Mouse (Mus musculus) neural tube, embryonic 10.5 days (tissue): ENCODE measurements around the gene Sfta2.

Experiments
- DNase-seq: peaks from one replicate; pipeline ENCODE4 v3.0.0-alpha.2; 2017; ENCODE audit warnings: low spot score; ENCODE audit errors: extremely low spot score

The Sfta2 gene

DNA sequence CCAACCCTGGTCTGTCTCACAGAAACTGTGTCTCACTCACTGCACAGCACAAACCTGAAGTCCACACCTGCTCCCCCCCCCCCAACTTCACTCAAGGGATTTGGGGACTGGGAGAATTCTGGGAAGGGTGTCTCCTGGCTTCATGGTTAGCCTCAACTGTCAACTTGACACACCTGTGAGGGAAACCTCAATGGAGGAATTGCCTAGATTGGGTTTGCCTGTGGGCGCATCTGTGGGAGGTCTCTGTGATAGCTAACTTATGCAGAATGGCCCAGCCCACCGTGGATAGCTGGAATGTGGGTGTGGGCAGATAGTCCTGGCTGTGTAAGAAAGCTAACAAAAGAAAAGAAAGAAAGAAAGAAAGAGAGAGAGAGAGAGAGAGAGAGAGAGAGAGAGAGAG, at the start of gene Sfta2:
Gene Sfta2, plus strand, starts transcription at position 301 of the 400 bp plus-strand sequence.
- DNase-seq = no peak

DNA sequence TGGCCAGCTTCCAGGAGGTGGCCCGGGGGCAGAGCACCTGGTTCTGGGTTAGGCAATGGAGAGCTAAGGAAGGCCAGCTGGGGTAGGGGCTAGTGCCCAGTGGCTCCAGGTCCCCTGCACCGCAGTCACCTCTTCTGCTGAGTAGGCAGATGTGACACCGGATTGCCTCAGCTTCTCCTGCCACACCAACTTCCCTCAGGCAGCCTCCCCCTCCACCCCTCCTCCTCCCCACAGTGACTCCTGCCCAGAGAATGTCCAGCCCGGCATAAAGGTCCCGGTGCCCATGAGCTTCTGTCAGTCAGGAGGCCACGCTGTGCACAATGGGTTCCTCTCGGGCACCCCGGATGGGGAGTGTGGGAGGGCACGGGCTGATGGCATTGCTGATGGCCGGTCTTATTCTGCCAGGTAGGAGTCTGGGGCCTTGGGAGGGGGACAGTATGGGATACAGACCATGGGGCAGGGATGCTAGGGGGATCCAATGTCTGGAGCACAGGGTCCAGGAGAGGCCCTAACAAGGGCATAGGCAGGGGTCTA, 49.4 kb upstream of the Sfta2 start, which contains the start of gene Cdsn:
Gene Cdsn, plus strand, starts transcription at position 248 of the 534 bp plus-strand sequence.
- no peak for DNase-seq

DNA sequence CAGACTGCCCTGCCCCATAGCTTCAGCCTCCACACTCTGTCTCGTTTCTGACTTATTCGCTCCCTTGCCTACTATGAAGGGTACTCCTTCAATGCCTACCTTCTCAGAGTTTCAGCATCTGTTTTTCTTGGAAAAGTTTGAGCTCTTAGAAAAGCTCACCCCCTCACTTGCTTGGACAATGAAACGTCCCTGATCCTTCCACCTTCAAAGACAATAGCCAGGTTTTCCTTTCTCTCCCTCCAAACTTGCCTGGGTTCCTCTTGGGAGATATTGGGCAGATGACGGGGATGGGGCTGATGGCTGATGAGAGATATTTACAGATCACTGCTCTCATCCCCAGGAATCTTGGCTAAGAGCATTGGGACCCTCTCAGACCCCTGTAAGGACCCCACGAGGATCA, 47.0 kb upstream of the Sfta2 start:
- DNase-seq = no peak

DNA sequence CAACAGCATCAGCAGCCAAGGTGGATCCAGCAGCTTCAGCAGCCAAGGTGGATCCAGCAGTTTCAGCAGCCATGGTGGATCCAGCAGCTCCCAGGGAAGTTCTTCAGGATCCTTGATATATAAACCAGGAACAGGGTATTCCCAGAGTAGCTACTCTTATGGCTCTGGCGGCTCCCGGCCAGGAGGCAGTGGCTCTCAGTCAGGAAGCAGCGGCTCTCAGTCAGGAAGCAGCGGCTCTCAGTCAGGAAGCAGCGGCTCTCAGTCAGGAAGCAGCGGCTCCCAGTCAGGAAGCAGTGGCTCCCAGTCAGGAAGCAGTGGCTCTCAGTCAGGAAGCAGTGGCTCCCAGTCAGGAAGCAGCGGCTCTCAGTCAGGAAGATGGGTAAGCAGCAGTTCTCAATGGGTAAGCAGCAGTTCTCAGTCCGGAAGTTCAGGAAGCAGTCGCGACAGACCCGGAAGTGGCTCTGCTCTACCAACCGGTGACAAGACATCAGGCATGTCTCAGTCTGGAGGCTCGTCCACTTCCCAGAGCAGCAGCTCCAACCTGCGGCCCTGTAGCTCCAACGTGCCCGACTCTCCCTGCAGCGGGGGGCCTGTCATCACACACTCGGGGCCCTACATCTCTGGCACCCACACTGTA, 46.5 kb upstream of the Sfta2 start:
- no peak for DNase-seq

DNA sequence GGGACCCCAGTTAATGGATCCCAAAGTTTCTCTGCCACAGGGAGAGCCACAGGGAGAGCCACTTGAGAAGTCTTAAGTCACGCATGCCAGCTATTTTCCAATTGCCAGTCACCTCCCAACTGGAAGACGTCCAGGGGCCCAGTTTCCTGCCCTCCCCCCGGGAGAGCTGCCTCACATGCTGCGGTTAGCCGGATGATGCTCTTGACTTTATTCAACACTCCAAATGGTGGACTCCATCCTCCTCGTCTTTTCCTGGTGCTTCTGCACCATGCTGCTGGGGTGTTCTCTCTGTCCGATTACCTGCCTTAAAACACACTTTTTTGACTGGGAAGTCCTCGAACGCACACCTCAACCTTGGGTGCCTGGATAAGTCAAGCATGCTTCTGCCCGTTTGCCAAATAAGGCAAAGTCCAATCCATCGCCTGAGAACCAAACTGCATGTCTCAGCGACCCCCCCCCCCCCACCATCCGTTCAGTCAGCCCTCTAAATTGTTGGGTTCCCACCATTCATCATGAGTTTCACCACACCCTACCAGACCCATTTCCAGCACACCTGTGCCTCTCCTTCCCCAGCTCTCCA, 45.1 kb upstream of the Sfta2 start:
- DNase-seq = no peak

DNA sequence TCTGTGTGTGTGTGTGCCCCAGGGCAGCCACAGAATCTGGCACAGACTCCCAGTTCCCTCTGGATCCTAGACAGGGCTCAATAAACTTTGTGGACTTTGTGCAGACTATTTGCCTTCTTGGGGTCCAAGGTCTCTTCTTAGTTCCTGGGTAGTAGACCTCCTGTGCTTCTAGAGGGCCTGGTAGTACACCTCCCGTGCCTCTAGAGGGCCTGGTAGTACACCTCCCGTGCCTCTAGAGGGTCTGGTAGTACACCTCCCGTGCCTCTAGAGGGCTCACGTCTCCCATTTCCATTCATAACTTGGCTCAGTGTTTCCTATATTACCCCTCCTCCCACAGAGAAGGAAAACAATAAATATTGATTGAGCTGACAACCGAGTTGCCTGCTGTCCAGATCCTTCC, 44.5 kb upstream of the Sfta2 start:
- no peak for DNase-seq

DNA sequence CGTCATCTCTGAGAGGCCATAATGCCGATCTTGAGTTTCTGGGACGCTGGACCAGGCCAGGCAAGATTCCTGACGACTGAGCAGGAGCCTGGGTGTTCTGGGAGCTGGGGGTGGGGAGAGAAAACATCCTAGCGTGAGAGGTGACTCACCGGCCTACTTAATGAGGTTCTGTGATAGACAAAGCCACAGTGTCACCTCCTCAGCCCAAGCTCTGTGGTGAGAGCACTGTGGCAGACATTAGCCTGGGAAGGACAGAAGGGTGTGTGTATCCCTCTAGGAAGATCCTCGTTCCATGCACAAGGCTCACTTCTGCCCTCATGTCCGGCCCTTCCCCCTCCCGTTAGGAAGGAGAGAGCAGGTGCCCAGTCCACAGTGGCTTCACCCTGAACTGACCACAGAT, 44.0 kb upstream of the Sfta2 start:
- DNase-seq = no peak

DNA sequence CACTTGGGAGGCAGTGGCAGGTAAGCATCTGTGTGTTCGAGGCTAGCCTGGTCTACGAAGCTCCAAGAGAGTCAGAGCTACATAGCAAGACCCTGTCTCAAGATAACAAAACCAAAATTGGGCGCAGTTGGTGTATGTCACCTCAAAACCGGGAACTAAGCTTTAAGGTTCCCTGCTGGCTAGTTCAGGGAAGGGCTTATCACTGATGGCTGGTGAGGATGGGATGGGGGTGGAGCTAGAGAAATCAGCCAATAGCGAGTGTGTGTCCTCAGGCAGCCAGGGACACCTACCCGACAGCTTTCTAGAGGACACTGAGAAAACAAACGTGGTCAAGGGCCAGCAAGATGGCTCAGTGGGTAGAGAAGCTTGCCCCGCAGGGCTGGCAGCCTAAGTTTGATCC, 43.1 kb upstream of the Sfta2 start:
- no peak for DNase-seq

DNA sequence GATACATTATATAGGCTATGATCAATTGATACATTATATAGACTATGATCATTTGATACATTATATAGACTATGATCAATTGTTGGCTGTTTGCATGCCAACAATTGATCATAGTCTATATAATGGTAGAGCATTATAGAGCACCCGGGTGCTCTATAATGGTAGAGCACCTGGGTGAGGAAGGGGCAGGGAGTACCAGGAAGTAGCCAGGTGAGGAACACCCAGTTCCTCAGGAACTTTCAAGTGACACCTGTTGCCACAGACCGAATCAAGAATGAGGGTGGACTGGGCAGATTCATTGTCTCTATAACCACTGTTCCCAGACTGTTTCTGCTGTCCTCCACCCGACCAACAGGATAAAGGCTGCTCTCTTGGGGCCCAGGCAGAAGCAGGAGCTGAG, 34.2 kb upstream of the Sfta2 start, which contains the start of gene 2300002M23Rik:
Gene 2300002M23Rik, plus strand, starts transcription at position 301 of the 400 bp plus-strand sequence.
- DNase-seq = no peak

DNA sequence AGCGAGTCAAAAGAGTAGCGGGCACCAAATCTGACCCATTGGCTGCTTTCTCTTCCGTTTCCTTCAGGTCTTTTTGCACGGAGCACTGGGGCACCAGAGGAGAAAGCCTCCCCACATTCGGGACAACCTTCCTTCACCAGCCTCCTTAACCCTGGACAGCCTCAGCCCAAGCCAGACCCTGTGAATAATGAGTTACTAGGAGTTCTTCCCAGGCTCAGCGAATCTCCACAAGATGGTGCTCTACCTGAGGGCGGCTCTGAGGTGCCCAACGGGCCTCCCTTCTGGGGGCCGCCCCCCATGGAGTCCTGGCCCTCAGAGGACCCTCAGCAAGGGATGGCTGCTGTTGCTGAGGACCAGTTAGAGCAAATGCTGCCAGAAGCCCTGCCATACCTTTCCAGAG, 33.6 kb upstream of the Sfta2 start:
- no peak for DNase-seq

DNA sequence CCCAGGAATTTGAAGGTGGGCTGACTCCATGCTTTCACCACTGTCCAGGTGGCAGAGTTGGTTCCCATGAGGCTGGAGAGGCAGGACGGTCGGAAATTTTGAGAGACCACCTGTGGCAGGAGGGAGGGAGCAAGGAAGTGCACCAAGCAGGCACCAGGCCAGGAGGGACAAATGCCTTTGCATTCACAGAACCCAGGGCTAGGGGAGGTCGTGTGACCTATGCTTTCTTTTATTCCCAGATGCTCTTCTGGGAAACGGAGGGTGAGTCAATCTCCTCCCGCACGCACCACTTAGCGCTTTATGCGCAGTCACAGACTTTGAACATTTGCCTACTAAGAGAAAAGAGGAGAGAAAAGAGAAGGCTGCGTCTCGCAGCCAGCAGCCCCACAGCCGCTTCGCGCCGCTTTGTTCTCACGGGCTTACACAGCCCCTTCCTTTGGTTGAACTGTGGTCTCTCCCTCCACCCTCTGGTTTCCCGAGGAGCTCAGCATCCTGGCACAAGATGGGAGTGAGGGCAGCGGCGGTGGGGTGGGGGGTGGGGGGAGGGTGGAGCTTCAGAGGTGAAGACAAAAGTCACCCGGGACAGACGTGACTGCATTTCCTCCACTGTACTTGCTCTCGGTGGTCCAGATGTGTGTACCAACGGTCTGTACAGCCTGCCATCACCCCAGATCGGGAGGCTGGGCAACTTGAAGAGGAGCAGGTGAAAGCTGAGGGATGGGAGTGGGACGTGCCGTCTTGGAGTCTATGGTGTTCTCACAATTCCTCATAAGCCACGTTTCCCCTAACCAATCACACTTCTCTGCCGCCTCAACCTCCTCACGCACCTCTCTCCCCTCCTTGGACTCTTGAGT, 32.0 kb upstream of the Sfta2 start:
- DNase-seq = peak; percentile 41

DNA sequence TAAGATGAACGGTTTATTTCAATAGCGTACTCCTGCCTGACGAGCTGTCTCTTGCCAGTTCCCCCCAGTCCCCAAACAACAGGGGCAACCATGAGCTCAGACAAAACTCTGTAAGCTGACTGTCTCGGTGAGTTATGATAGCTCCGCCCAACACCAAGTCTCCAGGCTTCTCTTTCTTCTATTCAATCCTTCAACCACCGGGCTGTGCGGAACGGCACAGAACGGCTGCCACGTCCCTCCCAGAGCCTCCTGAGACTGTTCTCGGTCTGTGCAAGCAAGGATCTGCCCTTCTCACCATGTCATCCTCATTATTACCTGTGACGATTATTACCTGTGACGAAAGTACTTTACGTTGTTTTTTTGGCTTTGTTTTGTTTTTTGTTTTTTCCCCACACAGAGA, 30.5 kb upstream of the Sfta2 start:
- no peak for DNase-seq

DNA sequence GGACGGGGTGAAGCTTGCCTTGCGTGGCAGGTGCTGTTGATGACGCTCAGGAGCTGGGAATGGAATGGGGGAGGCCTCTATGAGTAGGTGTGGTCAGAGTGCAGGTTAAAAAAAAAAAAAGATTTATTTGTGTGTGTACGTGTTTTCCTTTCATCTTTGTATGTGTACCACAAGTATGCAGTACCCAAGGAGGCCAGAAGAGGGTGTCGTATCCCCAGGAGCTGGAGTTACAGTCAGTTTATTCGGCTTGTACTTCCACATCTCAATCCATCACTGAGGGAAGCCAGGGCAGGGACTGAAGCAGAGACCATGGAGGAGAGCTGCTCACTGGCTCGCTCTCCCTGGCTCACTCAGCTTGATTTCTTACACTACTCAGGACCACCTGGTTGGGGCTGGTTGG, 29.9 kb upstream of the Sfta2 start:
- DNase-seq = no peak

DNA sequence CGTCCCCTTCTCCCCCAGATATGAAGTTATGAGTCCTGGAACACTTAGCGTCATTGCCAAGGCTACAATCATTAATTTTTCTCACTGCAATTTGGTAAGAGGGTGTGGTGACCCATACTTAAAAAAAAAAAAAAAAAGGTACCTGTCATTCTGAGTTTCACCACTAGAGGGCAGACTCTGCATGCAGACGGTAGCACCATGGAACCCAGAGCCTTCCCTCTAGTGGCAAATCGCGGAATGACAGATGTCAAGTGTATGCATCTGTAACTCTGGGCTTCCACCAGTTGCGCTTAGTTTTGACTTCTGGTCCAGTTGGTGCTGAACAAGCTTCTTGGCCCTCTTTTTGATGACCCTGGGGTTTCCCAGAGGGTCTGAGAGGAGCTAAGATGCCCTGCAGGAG, 23.1 kb upstream of the Sfta2 start:
- peak; percentile 80 for DNase-seq

DNA sequence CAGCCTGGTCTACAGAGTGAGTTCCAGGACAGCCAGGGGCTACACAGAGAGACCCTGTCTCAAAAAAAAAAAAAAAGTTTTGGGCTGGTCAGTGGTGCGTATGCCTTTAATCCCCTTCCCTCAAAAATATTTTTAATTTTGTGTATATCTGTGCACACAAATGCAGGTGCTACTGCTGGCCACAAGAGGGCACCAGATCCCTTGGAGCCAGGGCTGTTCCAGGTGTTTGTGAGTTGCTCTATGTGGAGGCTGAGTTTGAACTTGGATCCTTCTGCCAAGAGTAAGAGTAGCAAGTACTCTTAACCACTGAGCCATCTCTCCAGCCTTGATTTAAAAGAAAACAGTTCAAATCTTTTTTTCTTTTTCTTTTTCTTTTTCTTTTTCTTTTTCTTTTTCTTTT, 18.4 kb upstream of the Sfta2 start:
- DNase-seq = no peak

DNA sequence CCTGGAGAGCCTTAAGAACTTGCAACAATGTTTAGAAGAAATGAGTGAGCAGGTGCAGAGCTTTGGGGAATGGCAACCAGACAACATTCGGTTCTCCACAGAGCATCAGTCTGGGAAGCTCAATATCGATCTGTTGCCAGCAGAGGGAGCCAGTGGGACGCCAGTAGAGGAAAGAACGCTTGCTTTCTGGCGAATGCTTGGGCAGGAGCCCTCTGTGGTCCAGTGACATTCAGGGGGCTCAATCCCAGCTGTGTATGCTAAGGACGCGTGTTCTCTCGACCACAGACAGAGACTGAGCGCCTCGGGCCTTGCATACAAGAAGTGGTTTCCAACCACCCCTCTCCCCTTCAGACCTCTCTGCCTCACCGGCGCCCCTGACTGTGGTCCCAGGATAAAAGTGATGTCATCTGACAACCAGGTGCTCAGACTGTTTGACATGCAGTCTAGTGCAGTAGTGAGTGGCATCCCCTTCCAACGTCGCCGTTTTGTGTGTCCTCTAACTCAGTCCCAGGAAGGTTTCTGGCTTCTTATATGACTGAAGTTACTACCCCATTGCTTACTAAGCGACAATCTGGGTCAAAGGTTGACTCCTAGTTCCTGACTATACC, 16.9 kb upstream of the Sfta2 start:
- peak; percentile 79 for DNase-seq

DNA sequence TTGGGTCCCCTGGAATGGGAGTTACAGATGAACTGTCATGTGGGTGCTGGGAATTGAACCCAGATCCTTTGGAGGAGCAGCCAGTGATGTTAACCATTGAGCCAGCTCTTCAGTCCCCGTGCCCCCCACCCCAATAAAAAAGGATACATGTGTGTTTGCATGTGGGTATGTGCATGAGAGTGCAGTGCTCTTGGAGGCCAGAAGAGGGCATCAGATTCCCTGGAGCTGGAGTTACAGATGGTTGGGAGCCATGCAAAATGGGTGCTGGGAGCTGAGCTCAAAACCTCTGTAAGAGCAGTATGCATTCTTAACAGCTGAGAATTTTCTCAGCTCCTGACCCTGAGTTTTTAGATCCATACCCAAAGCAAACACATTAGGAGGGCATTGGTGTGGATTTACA, 14.1 kb upstream of the Sfta2 start:
- DNase-seq = no peak

DNA sequence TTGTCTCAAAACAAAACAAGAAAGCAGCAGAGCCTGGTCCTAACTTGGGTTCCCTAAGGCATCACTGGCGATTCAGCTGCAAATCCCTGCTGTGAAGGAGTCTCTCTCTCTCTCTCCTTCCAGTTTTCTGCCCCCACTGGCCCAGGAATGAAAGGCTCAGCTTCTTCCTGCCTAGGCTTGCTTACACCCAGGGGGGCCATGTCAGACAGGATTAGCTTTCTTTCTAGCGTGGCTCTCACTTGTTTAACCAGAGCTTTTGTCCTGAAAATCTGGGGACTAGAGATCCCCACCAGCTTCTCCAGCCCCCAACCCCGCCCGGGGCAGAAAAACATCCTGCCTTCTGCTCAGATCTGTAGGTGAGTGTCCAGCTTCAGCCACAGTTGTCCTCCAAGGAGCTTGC, 13.0 kb upstream of the Sfta2 start:
- no peak for DNase-seq

DNA sequence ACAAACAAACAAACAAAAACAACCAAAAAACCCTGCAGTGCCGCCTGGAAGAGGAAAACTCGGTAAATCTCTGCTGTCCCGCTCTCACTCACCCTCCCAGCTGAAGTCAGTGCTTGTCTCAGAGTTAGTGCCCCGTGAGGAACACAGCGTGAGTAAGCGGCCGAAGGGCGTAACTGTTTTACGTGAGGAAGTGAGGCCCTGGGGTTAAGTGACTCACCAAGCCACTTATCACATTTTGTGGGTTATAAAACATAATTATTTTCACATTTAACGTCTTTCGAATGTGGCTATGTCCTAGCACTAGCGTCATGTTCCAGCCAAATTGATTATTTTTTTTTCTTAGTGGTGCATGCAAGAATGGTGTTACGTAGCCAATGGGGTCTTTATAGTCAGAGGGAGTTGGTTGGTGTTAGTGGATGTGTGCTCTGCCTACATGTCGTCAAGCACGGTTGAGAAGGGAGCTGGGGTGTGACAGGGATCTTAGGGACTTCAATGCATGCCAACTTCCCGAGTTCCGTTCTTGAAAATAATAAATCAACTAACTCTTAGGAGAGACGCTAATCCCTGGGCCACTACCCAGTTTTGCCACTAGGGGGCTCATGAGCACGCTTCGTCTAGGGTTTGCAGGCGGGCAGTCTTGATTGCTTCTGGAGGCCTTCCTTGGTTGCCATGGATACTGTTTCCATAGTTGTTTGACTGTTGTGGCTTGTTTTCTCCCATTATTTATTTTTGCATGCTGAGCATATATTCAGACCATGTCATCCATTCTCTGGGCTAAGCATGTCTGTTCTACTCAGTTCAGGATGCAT, 10.7 kb upstream of the Sfta2 start:
- DNase-seq = peak; percentile 82

DNA sequence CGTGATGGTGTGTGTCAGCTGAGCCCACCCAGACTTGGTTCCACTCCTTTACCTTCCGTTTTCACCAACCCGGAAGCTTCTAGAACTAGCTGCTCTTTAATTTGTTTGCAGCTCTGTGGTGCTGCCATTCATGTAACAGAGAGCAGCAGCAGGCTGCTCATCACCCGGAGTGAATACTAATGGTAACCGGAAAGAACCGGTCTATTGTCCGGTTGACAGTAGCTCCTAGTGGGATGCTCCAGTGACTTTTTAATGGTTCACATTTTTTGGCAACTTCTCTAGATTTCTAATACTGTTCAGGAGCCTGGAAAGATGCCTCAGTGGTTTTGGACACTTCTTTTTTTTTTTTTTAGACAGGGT, 10.2 kb upstream of the Sfta2 start:
- no peak for DNase-seq

DNA sequence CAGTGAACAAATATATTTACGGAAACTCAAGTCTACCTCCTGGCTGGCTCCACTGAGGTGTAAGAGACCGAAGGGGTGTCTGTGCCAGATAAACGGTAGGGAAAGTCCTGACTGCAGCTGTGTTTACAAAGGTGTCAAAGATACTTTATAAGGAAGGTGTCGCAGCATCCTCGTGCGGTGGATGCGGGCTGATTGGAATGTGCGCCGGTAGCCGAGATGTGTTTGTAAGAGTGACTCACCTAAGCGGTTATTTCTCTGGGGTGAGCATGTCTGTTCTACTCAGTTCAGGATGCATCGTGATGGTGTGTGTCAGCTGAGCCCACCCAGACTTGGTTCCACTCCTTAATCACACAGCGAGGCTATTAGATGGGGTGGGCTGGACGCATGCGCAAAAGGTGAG, 9.6 kb upstream of the Sfta2 start:
- no peak for DNase-seq
